ENCODE assay signal across 8 mouse cellular contexts in the genomic region with DNA sequence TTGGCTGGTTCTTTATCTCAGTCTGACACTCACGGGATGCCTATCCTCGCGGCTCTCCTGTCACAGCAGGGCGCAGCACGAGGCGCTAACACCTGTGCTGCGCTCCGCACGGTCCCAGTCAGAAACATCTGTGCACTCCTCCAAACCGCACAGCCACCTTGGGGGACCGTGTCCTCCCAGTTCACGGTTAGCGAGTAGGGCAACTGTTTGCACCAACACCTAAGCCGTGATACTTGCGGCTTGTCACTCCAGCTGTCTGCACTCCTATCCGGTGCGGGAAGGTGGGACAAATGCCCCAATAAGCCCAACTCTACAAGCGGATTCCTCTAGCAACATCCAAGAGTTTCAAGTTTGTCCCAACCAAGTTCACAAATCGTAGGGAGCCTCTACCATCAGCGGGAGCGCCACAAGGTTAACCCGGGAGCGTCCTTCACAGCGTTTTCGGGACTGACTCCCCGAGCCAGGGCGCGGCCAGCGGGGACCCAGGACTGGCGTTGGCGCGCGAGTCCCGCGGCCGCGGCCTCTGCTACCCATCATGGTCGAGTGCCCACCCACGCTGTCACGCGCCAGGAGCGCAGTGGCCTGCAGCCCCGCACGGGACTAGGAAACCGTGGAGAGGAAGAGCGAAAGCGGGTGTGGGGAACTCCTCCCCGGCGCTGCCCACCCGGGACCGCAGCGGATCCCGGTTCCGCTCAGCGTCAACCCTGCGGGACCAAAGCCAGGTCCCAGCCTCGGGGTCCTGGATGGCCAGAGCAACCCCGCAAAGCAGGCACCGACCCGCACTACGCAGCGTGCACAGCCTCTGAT. TPM values are rescaled to one million over a fixed set of nuclear protein-coding genes. Genes with fewer than 3 reads are reported as not detected.
A peak's percentile ranks its signal among the peaks of the same experiment; 100 is the strongest.
DNase-seq lines count a peak whose midpoint lies in the region; ATAC-seq and TF ChIP-seq lines count a peak whose summit lies in the region.

No protein-coding gene starts in this region.

- TF ChIP-seq POLR2A in lung, adult 2 months (IDR thresholded peaks at IDR 0.05; ENCODE audit: borderline replicate concordance, extremely low read depth, low read depth, low read length) = no peak; the same call in 1 of the 2 replicates

- WGBS in lung, adult 2 months = 2% methylated on average over 62 of the region's 62 CpGs
- under 1% methylated on average over 58 of the region's 62 CpGs for WGBS in hindbrain, embryonic 16.5 days
- WGBS in lung, embryonic 15.5 days = under 1% methylated on average over 62 of the region's 62 CpGs

- no peaks in the 10 kb centered on the region for H3K9me3 ChIP-seq in hindbrain, embryonic 16.5 days (ENCODE audit: control insufficient read depth, low read length)
- H3K9me3 ChIP-seq in lung, embryonic 15.5 days = no peaks in the 10 kb centered on the region

- ATAC-seq in erythroid progenitor cell, adult 5-6 weeks (replicated peaks; ENCODE audit: low FRiP score, poor library complexity, severe bottlenecking) = peak; percentile 52
- peak; percentile 59 for ATAC-seq in hindbrain, embryonic 16.5 days
- peak; percentile 48; the same call in 1 of the 2 replicates for ATAC-seq in lung, embryonic 15.5 days (ENCODE audit: borderline replicate concordance, extremely low read depth, low FRiP score, low TSS enrichment)
- peak; percentile 16; the same call in 1 of the 2 replicates for ATAC-seq in neutrophil, adult 5-6 weeks (ENCODE audit: extremely low read depth, insufficient number of reproducible peaks, low FRiP score, poor library complexity, severe bottlenecking)

- DNase-seq in lung, adult 2 months = peak; percentile 58
- no peak for DNase-seq in lung, postnatal 25 days (ENCODE audit: low spot score)
- DNase-seq in adrenal gland, postnatal 25 days = peak; percentile 56
- peak; percentile 83 for DNase-seq in thymus, postnatal 25 days

- H3K27me3 ChIP-seq in hindbrain, embryonic 16.5 days (replicated peaks; ENCODE audit: control insufficient read depth, insufficient read depth, low read length) = no peaks in the 10 kb centered on the region; the same call in 1 of the 2 replicates
- no peaks in the 10 kb centered on the region for H3K27me3 ChIP-seq in lung, embryonic 15.5 days

- peak overlapping the region; percentile 87 for H3K4me2 ChIP-seq in hindbrain, embryonic 16.5 days (ENCODE audit: low read length)
- H3K4me2 ChIP-seq in lung, embryonic 15.5 days = peak overlapping the region; percentile 89

- peaks cover 12% of the 10 kb centered on the region for H3K4me1 ChIP-seq in lung, adult 2 months (ENCODE audit: control insufficient read depth, insufficient read depth, low read length)
- H3K4me1 ChIP-seq in hindbrain, embryonic 16.5 days (ENCODE audit: control insufficient read depth, insufficient read depth, low read depth, low read length) = peaks cover 3% of the 10 kb centered on the region; the same call in 1 of the 2 replicates
- H3K4me1 ChIP-seq in lung, embryonic 15.5 days = peaks cover 25% of the 10 kb centered on the region

- H3K9ac ChIP-seq in hindbrain, embryonic 16.5 days (ENCODE audit: low read depth, low read length) = peak overlapping the region; percentile 78
- H3K9ac ChIP-seq in lung, embryonic 15.5 days = peak overlapping the region; percentile 89

- H3K36me3 ChIP-seq in hindbrain, embryonic 16.5 days (ENCODE audit: control insufficient read depth, insufficient read depth, low read length) = no peaks in the 10 kb centered on the region
- no peaks in the 10 kb centered on the region for H3K36me3 ChIP-seq in lung, embryonic 15.5 days

- H3K4me3 ChIP-seq in lung, adult 2 months (replicated peaks; ENCODE audit: extremely low read depth, low read depth, low read length) = peak overlapping the region; percentile 92
- peak overlapping the region; percentile 62 for H3K4me3 ChIP-seq in hindbrain, embryonic 16.5 days (ENCODE audit: low read length)
- peak overlapping the region; percentile 89 for H3K4me3 ChIP-seq in lung, embryonic 15.5 days

- no peak for TF ChIP-seq CTCF in lung, adult 2 months (IDR thresholded peaks at IDR 0.05; ENCODE audit: insufficient read depth, low read length)

- H3K27ac ChIP-seq in hindbrain, embryonic 16.5 days (ENCODE audit: low read depth, low read length) = peak overlapping the region; percentile 61
- H3K27ac ChIP-seq in lung, embryonic 15.5 days = peak overlapping the region; percentile 94

RNA-seq across cellular contexts. Expression of a gene that starts 0.8 kb away (rescaled TPM):
- 44.8 and 47.3 TPM in 2 replicates for polyA plus RNA-seq in lung, adult 2 months (2012; rRNA removed)
- 192 and 326 TPM in 2 replicates for total RNA-seq in adrenal gland, postnatal 25 days (2021)
- 1.8 and 5.4 TPM in 2 replicates for total RNA-seq in erythroid progenitor cell, adult 5-6 weeks (2015; ENCODE audit: low replicate concordance)
- total RNA-seq in erythroid progenitor cell, adult 5-6 weeks (2017; ENCODE audit: low replicate concordance) = 1.0 and 4.7 TPM in 2 replicates
- 5.9 and 7.4 TPM in 2 replicates for polyA plus RNA-seq in hindbrain, embryonic 16.5 days (2015; fragmentation: Nextera tagmentation; extraction: Ambion mirVana)
- polyA plus RNA-seq in lung, embryonic 15.5 days (2015; fragmentation: Nextera tagmentation; extraction: Ambion mirVana) = 20.0 and 22.2 TPM in 2 replicates
- 2.0 and 2.7 TPM in 2 replicates for total RNA-seq in neutrophil, adult 5-6 weeks (2017)

RNA-seq across cellular contexts. Expression of a gene that starts 42.3 kb away (rescaled TPM):
- polyA plus RNA-seq in lung, adult 2 months (2012; rRNA removed) = 0.71 and 1.1 TPM in 2 replicates
- 3.3 and 3.5 TPM in 2 replicates for total RNA-seq in adrenal gland, postnatal 25 days (2021)
- not detected in 2 replicates for total RNA-seq in erythroid progenitor cell, adult 5-6 weeks (2015; ENCODE audit: low replicate concordance)
- total RNA-seq in erythroid progenitor cell, adult 5-6 weeks (2017; ENCODE audit: low replicate concordance) = not detected in 2 replicates
- polyA plus RNA-seq in hindbrain, embryonic 16.5 days (2015; fragmentation: Nextera tagmentation; extraction: Ambion mirVana) = 4.2 TPM in 2 replicates
- polyA plus RNA-seq in lung, embryonic 15.5 days (2015; fragmentation: Nextera tagmentation; extraction: Ambion mirVana) = 1.4 and 2.1 TPM in 2 replicates
- total RNA-seq in neutrophil, adult 5-6 weeks (2017) = 0.49 and 1.4 TPM in 2 replicates

Comparison
In these comparisons a context has a peak if more than half of its experiments do, and no peak if none do; other contexts are left out.
1. RNA of a gene that starts 0.8 kb away (total RNA-seq): 192 to 326 TPM in adrenal gland, postnatal 25 days; 1.0 to 5.4 TPM in erythroid progenitor cell, adult 5-6 weeks and 2.0 to 2.7 TPM in neutrophil, adult 5-6 weeks; every median in the first group is over 10 times any median in the second.
2. Peak in every context shown above with its lines, with median percentiles within 50 percentile points of each other: H3K4me3 ChIP-seq and ATAC-seq.